Mouse (Mus musculus) small intestine, adult 2 months (tissue): ENCODE data around the gene Clec16a. TPM values are rescaled to one million over a fixed set of nuclear protein-coding genes. Genes with fewer than 3 reads are reported as not detected.

Source experiments
- H3K27ac ChIP-seq: fragments of 200-500 bp; 2 replicates; pipeline ENCODE4 v1.5.1; 2012; ENCODE audit warnings: low read depth, low read length, control low read depth, inconsistent platforms; ENCODE audit not compliant: insufficient read depth
- H3K27me3 ChIP-seq: fragments of 200-500 bp; 2 replicates; pipeline ENCODE4 v1.6.1; 2012; ENCODE audit warnings: mild to moderate bottlenecking, moderate library complexity, low read length, inconsistent platforms; ENCODE audit not compliant: control insufficient read depth, insufficient read depth
- H3K36me3 ChIP-seq: fragments of 200-500 bp; 2 replicates; pipeline ENCODE4 v1.6.1; 2012; ENCODE audit warnings: mild to moderate bottlenecking, low read length, control low read depth, inconsistent platforms; ENCODE audit not compliant: control insufficient read depth, insufficient read depth
- H3K4me1 ChIP-seq: fragments of 200-500 bp; 2 replicates; pipeline ENCODE4 v1.6.1; 2012; ENCODE audit warnings: low read length, inconsistent platforms, mixed read lengths; ENCODE audit not compliant: control insufficient read depth, insufficient read depth, insufficient read length
- H3K4me3 ChIP-seq: fragments of 200-500 bp; 2 replicates; pipeline ENCODE4 v1.5.1; 2012; ENCODE audit warnings: low read depth, mild to moderate bottlenecking, control low read depth, inconsistent platforms, low read length, moderate library complexity
- CTCF ChIP-seq: fragments of 200-500 bp; IDR thresholded peaks from 2 replicates; pipeline ENCODE4 v1.5.1; 2012; ENCODE audit warnings: low read depth, mild to moderate bottlenecking, control low read depth, inconsistent platforms, low read length, moderate library complexity, mixed read lengths; ENCODE audit not compliant: insufficient replicate concordance, insufficient read length; ENCODE audit errors: extremely low read depth
- POLR2A ChIP-seq: fragments of 200-500 bp; IDR thresholded peaks from 2 replicates; pipeline ENCODE4 v1.6.1; 2012; ENCODE audit warnings: low read depth, mild to moderate bottlenecking, control low read depth, inconsistent platforms, low read length, moderate library complexity
- WGBS: fragments of 180-500 bp; shearing (Covaris S2); methylation state at CpG from one replicate; pipeline ENCODE4 v1.1.7; 2018; 5-methylcytosine and 5-hydroxymethylcytosine counted together
- polyA plus RNA-seq: library from polyadenylated mRNA; depleted of rRNA; stranded (reverse); fragments of >200 nt; gene quantifications from 2 replicates; pipeline ENCODE4 v1.2.3, GENCODE M21; 2012

The Clec16a gene
- polyA plus RNA-seq, 1 experiment = 14.3 TPM

DNA sequence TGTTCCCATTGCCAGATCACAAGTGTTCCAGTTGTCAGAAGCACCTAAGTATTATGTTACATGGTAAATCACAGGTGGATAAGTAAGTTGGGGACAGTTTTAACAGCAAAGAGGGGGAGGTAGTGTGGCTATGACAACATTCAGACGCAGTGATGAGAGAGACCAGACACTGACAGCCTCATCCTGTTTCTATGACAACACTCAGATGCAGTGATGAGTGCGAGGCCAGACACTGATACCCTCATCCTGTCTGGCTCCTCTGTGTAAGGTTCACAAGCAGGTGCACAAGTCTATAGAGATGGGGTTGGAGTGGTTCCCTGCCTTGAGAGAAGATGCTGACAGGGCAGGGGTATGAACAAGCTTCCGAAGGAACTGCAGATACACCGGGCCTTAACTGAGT lies 22.0 kb downstream of the Clec16a start:
- no peak for TF ChIP-seq POLR2A
- TF ChIP-seq CTCF = no peak
- H3K4me3 ChIP-seq = no peak overlapping the region
- WGBS = 95% methylated on average over 4 of the region's 4 CpGs
- H3K27me3 ChIP-seq = no peaks in the 10 kb centered on the region
- H3K36me3 ChIP-seq = peaks cover 25% of the 10 kb centered on the region
- no peak overlapping the region for H3K27ac ChIP-seq
- H3K4me1 ChIP-seq = no peaks in the 10 kb centered on the region

DNA sequence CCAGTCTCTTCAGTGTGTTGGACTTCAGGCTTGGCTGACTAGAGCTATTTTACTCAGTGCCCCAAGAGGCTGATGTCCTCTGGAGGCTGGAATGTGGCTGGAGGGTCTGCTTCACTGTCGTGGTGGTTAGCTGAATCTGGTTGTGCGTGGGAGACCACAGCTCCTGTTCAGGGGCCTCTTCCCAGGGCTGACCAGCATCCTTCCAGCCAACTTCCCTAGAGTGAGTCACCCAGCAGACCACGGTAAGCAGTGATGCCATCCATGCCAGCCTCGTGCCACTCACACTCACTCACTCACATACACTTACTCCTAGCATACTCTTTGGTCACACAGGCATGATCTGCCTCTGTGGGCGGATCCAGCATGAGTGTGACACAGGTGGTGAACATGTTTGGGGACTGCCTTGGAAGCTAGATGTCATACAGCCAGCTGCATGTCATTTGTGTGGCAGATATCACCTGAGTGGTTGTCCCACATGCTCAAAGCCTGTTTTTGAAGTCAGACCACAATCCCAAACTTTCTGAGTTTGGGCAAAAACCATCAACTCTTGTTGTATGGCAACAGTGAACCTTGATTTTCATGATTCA lies 24.8 kb downstream of the Clec16a start:
- Histone ChIP-seq H3K4me1 (no peaks in the 10 kb centered on the region), H3K27me3 (no peaks in the 10 kb centered on the region), H3K27ac (no peak overlapping the region), H3K4me3 (no peak overlapping the region), H3K36me3 (peaks cover 33% of the 10 kb centered on the region)
- WGBS = 83% methylated on average over 5 of the region's 5 CpGs
- TF ChIP-seq POLR2A = no peak

DNA sequence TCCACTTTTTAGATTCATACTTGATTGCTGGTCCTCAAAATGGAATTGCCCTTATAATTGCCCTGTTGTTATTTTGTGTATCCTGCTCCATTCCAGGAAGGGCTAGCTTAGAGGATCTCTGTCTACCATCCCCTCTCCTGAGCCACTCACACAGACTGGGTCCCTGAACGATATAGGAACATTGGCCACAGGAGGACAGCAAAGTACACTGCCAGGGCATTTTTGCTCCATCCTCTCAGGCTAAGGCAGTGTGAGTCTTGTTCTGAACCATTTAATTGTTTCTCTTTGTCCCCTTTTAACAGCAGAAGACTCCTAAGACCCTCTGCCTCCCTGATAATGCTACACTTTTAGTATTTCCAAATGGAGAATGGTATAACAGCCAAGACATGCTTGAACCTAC lies 25.6 kb downstream of the Clec16a start:
- no peak overlapping the region for H3K27ac ChIP-seq
- WGBS = 68% methylated on average over 1 of the region's 1 CpGs
- no peak overlapping the region for H3K4me3 ChIP-seq
- peaks cover 33% of the 10 kb centered on the region for H3K36me3 ChIP-seq
- no peaks in the 10 kb centered on the region for H3K4me1 ChIP-seq
- no peak for TF ChIP-seq POLR2A
- TF ChIP-seq CTCF = no peak
- no peaks in the 10 kb centered on the region for H3K27me3 ChIP-seq

DNA sequence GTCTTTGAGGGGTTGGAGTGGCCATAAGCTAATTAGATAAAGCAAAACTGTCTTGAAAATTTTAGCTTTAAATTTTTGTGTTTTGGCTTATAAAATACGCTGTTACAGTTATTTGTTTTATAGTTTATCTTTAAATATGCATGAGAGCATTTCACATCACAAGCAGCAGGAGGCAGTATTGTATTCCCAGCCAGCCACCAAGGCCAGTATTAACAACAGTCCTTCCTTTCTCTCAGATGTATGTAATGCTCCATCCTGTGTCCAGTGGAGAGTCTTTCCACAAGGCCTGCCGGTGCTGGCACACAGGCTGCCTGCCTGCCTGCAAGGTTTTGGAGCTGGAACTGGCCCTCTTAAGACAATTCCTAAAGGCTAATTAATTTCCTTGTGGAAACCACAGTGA lies 26.7 kb downstream of the Clec16a start:
- H3K27ac ChIP-seq = no peak overlapping the region
- 50% methylated on average over 2 of the region's 2 CpGs for WGBS
- H3K4me1 ChIP-seq = no peaks in the 10 kb centered on the region
- H3K36me3 ChIP-seq = peaks cover 34% of the 10 kb centered on the region
- H3K27me3 ChIP-seq = no peaks in the 10 kb centered on the region
- no peak overlapping the region for H3K4me3 ChIP-seq
- TF ChIP-seq CTCF (peak; percentile 32; the same call in 1 of the 2 replicates), POLR2A (no peak)

DNA sequence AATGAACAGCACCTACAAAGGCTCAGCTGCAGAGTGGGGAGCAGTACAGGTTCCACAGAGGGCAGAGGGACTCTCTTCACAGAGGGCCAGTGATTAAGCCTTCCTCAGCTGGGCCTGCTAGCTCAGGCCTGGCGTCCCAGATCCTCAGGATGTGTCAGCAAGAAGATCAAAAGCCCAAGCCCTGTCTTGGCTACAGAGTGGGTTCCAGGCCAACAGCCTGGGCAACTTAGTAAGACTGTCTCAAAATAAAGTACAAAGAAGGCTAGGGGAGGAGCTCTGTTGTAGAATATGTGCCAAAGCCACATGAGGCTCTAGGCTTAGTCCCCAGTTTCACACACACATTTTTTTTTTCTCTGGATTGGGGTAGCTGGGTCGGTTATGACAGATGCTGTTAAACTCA lies 29.8 kb downstream of the Clec16a start:
- TF ChIP-seq CTCF (no peak), POLR2A (no peak)
- no peak overlapping the region for H3K4me3 ChIP-seq
- 82% methylated on average over 2 of the region's 2 CpGs for WGBS
- peaks cover 34% of the 10 kb centered on the region for H3K36me3 ChIP-seq
- no peak overlapping the region for H3K27ac ChIP-seq
- H3K4me1 ChIP-seq = no peaks in the 10 kb centered on the region
- H3K27me3 ChIP-seq = no peaks in the 10 kb centered on the region

DNA sequence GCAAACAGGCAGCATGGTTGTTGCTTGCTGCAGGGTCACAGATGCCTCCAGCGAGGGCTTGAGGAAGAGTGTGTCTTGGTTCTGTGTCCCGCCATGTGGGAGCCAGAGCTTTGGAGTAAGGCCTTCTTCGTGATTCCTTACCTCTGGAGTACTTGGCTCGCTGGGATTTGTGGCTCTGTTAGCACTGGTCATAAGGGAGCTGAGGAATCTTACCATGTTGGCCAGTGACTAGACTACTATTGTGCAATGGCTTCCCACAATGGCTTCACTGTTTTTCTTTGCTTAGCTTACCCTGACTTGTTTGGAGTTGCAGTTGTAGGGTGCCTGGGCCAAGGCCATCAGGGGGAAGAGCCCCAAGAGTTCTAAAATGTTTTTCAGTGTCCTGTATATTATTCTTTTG lies 30.8 kb downstream of the Clec16a start:
- Histone ChIP-seq H3K4me1 (no peaks in the 10 kb centered on the region), H3K36me3 (peaks cover 39% of the 10 kb centered on the region), H3K27me3 (no peaks in the 10 kb centered on the region), H3K4me3 (no peak overlapping the region), H3K27ac (no peak overlapping the region)
- WGBS = 83% methylated on average over 4 of the region's 4 CpGs
- no peak for TF ChIP-seq POLR2A
- TF ChIP-seq CTCF = no peak

DNA sequence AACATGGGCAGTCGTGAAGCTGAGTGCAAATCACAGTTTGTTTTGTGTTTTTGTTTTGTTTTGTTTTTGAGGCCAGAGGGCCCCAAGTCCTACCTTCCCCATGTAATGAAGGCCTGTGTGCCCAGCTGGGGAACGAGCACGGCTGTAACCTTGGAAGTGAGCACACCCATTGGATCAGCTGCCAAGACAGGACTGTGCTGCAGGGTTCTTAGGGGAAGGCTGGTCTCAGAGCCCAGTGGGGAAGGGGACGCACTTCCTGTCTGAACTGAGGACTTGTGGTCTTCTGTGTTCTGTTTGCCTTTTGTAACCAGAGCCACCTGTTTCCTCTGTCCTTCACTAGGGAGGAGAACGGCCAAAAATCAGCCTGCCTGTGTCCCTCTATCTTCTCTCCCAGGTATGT lies 32.4 kb downstream of the Clec16a start:
- Histone ChIP-seq H3K4me3 (no peak overlapping the region), H3K4me1 (peaks cover 3% of the 10 kb centered on the region; the same call in 1 of the 2 replicates), H3K27me3 (no peaks in the 10 kb centered on the region), H3K36me3 (peaks cover 35% of the 10 kb centered on the region), H3K27ac (peak overlapping the region; percentile 41)
- 66% methylated on average over 5 of the region's 5 CpGs for WGBS
- TF ChIP-seq CTCF (no peak), POLR2A (no peak)
